Mouse (Mus musculus) forebrain, embryonic 16.5 days (tissue): ENCODE measurements at regions not wholly inside any gene's neighbourhood (a gene's known extent, or its start where the extent isn't known, plus 50 kb on each side); places are given as distances from the start of the nearest gene placed in this dataset.

Source experiments
- ATAC-seq: fragments of 200-750 bp; cut with Nextera tagmentation; 2 replicates; pipeline ENCODE4 v1.8.0; 2017; ENCODE audit warnings: mild to moderate bottlenecking, moderate library complexity
- H3K27ac ChIP-seq: fragments of 300-500 bp; sonication (generic); 2 replicates; pipeline ENCODE4 v1.5.1; 2014; ENCODE audit warnings: low read length, control low read depth
- H3K27me3 ChIP-seq: fragments of 300-500 bp; sonication (generic); replicated peaks from 2 replicates; pipeline ENCODE4 v1.6.1; 2014; ENCODE audit warnings: low read length; ENCODE audit not compliant: control insufficient read depth, insufficient read depth
- H3K36me3 ChIP-seq: fragments of 300-500 bp; sonication (generic); 2 replicates; pipeline ENCODE4 v1.6.1; 2014; ENCODE audit not compliant: control insufficient read depth, insufficient read depth
- H3K4me1 ChIP-seq: fragments of 300-500 bp; sonication (generic); replicated peaks from 2 replicates; pipeline ENCODE4 v1.6.1; 2014; ENCODE audit warnings: low read length; ENCODE audit not compliant: control insufficient read depth, insufficient read depth
- H3K4me2 ChIP-seq: fragments of 300-500 bp; sonication (generic); 2 replicates; pipeline ENCODE4 v1.6.1; 2014; ENCODE audit warnings: mild to moderate bottlenecking, low read length, control low read depth
- H3K4me3 ChIP-seq: fragments of 300-500 bp; sonication (generic); replicated peaks from 2 replicates; pipeline ENCODE4 v1.5.1; 2014; ENCODE audit warnings: mild to moderate bottlenecking, low read length, control low read depth
- H3K9ac ChIP-seq: fragments of 300-500 bp; sonication (generic); replicated peaks from 2 replicates; pipeline ENCODE4 v1.6.1; 2014; ENCODE audit warnings: low read depth, low read length, control low read depth
- H3K9me3 ChIP-seq: fragments of 300-500 bp; sonication (generic); 2 replicates; pipeline ENCODE4 v1.6.1; 2016; ENCODE audit warnings: low read length; ENCODE audit not compliant: control insufficient read depth
- WGBS: fragments of 180-500 bp; shearing (Covaris S2); extraction: QIAGEN DNeasy Blood & Tissue Kit; methylation state at CpG from one replicate; pipeline ENCODE4 v1.1.7; 2014; 5-methylcytosine and 5-hydroxymethylcytosine counted together

DNA sequence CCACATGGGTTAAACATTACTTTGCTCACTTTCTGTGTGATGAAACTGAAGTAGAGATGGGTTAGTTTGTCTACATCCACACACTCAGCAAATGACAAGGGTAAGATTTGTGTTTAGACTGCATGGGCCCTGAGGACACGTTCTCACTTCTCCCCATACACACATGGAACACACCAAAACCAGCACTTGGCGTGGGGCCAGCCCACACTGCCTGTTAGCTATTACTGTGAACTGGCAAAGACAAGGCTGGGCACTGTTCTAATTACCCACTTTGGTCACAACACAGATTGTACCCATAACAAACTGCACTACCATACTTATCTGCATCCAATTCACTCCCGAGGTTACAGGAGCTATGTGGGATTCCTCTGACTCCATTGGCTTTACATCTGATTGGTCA is 430.4 kb downstream of the Etnk1 start:
- H3K4me1 ChIP-seq = no peaks in the 10 kb centered on the region
- no peak for ATAC-seq
- H3K27ac ChIP-seq = no peak overlapping the region
- H3K9ac ChIP-seq = no peak overlapping the region
- no peaks in the 10 kb centered on the region for H3K9me3 ChIP-seq
- no peak overlapping the region for H3K4me2 ChIP-seq
- no peaks in the 10 kb centered on the region for H3K36me3 ChIP-seq
- H3K27me3 ChIP-seq = no peaks in the 10 kb centered on the region
- WGBS = 53% methylated on average over 3 of the region's 3 CpGs
- no peak overlapping the region for H3K4me3 ChIP-seq

GRCm38 (mm10) chr6:143598916-143599315 is 431.9 kb downstream of the Etnk1 start:
- no peak for ATAC-seq
- no peak overlapping the region for H3K9ac ChIP-seq
- no peaks in the 10 kb centered on the region for H3K4me1 ChIP-seq
- H3K27ac ChIP-seq = no peak overlapping the region
- no peaks in the 10 kb centered on the region for H3K27me3 ChIP-seq
- H3K9me3 ChIP-seq = no peaks in the 10 kb centered on the region
- no peak overlapping the region for H3K4me2 ChIP-seq
- no peaks in the 10 kb centered on the region for H3K36me3 ChIP-seq
- no peak overlapping the region for H3K4me3 ChIP-seq
- 80% methylated on average over 4 of the region's 4 CpGs for WGBS

GRCm38 (mm10) chr6:143609100-143609499 is 442.1 kb downstream of the Etnk1 start:
- Histone ChIP-seq H3K36me3 (no peaks in the 10 kb centered on the region), H3K9ac (no peak overlapping the region), H3K4me2 (no peak overlapping the region), H3K27me3 (no peaks in the 10 kb centered on the region), H3K4me1 (peaks cover 1% of the 10 kb centered on the region; the same call in 1 of the 2 replicates), H3K9me3 (no peaks in the 10 kb centered on the region), H3K4me3 (no peak overlapping the region), H3K27ac (no peak overlapping the region)
- 83% methylated on average over 1 of the region's 1 CpGs for WGBS
- no peak for ATAC-seq

DNA sequence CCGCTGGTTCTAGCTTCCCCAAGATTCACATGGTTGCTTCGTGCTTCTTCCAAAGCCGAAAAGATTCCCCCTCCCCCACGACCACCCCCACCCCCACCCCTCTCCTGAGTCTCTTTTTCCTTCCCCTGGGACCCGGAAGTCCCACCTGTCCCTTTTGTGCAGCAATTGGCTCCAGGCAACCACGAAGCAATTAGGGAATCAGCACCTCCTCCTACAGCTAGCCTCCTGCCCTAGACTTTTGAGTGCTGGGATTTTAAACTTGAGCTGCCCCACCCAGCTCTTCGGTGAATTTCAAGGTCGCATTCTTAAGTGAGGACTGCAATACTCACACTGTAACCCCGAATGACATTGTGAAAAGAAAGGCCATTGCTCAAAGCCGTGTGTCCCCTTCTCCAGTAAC is 445.9 kb downstream of the Etnk1 start:
- Histone ChIP-seq H3K36me3 (no peaks in the 10 kb centered on the region), H3K27ac (no peak overlapping the region), H3K27me3 (no peaks in the 10 kb centered on the region), H3K9me3 (no peaks in the 10 kb centered on the region), H3K9ac (no peak overlapping the region), H3K4me2 (no peak overlapping the region), H3K4me1 (peaks cover 9% of the 10 kb centered on the region), H3K4me3 (no peak overlapping the region)
- ATAC-seq = no peak
- 75% methylated on average over 10 of the region's 10 CpGs for WGBS

DNA sequence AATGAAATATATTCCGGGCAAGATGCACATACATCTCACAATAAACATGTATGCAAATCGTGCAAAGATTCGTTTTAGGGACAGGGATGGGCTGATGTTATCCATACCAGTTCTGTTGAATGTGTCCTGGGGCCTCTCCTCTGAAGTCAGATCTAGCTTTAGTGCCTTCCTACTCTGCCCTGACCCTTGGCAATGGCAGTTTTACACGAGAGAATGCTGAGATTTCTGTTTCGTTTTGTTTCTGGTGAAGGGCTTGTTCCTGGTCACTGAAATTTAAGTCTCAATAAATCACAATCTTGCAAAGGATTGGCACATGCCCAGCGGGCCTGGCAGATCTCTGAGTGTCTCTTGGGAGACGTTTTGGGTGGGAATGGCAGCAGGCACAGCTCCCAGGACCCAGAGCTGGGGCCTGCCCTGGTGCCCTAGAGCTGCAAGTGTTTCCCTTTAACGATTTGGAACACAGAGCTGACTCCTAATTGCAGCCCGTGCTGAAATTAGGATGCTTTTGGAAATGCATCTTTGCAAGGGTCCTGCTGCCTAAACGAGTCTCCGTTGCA is 447.5 kb downstream of the Etnk1 start:
- Histone ChIP-seq H3K27ac (no peak overlapping the region), H3K9me3 (no peaks in the 10 kb centered on the region), H3K36me3 (no peaks in the 10 kb centered on the region), H3K4me1 (peaks cover 9% of the 10 kb centered on the region), H3K4me2 (no peak overlapping the region), H3K9ac (no peak overlapping the region), H3K4me3 (no peak overlapping the region), H3K27me3 (no peaks in the 10 kb centered on the region)
- ATAC-seq = no peak
- 48% methylated on average over 11 of the region's 11 CpGs for whole genome bisulfite sequencing

- H3K4me2 ChIP-seq = no peak overlapping the region
- no peak for ATAC-seq
- no peak overlapping the region for H3K4me3 ChIP-seq
- WGBS = 85% methylated on average over 8 of the region's 8 CpGs
- no peak overlapping the region for H3K9ac ChIP-seq
- no peaks in the 10 kb centered on the region for H3K27me3 ChIP-seq
- H3K9me3 ChIP-seq = no peaks in the 10 kb centered on the region
- no peaks in the 10 kb centered on the region for H3K36me3 ChIP-seq
- H3K4me1 ChIP-seq = peaks cover 9% of the 10 kb centered on the region
- no peak overlapping the region for H3K27ac ChIP-seq
Measured at GRCm38 (mm10) chr6:143615361-143615760, 448.3 kb downstream of the Etnk1 start.

- WGBS = 88% methylated on average over 4 of the region's 4 CpGs
- Histone ChIP-seq H3K4me3 (no peak overlapping the region), H3K4me2 (no peak overlapping the region), H3K9me3 (no peaks in the 10 kb centered on the region), H3K4me1 (peaks cover 9% of the 10 kb centered on the region), H3K27ac (no peak overlapping the region), H3K27me3 (no peaks in the 10 kb centered on the region), H3K9ac (no peak overlapping the region), H3K36me3 (no peaks in the 10 kb centered on the region)
- no peak for ATAC-seq
Measured at GRCm38 (mm10) chr6:143616386-143616785, 449.4 kb downstream of the Etnk1 start.

- no peak overlapping the region for H3K9ac ChIP-seq
- peaks cover 9% of the 10 kb centered on the region for H3K4me1 ChIP-seq
- 63% methylated on average over 10 of the region's 10 CpGs for WGBS
- H3K9me3 ChIP-seq = no peaks in the 10 kb centered on the region
- H3K4me2 ChIP-seq = no peak overlapping the region
- no peaks in the 10 kb centered on the region for H3K36me3 ChIP-seq
- H3K27me3 ChIP-seq = no peaks in the 10 kb centered on the region
- no peak overlapping the region for H3K27ac ChIP-seq
- ATAC-seq = no peak
- no peak overlapping the region for H3K4me3 ChIP-seq
Measured at GRCm38 (mm10) chr6:143618558-143618957, 451.5 kb downstream of the Etnk1 start.

GRCm38 (mm10) chr6:143620583-143620982 is 453.6 kb downstream of the Etnk1 start:
- no peak overlapping the region for H3K4me3 ChIP-seq
- H3K4me1 ChIP-seq = no peaks in the 10 kb centered on the region
- H3K9ac ChIP-seq = no peak overlapping the region
- no peaks in the 10 kb centered on the region for H3K9me3 ChIP-seq
- WGBS = 84% methylated on average over 2 of the region's 2 CpGs
- no peaks in the 10 kb centered on the region for H3K36me3 ChIP-seq
- no peak overlapping the region for H3K27ac ChIP-seq
- H3K27me3 ChIP-seq = no peaks in the 10 kb centered on the region
- ATAC-seq = no peak
- no peak overlapping the region for H3K4me2 ChIP-seq

- Histone ChIP-seq H3K4me1 (no peaks in the 10 kb centered on the region), H3K9ac (no peak overlapping the region), H3K9me3 (no peaks in the 10 kb centered on the region), H3K4me3 (no peak overlapping the region), H3K27me3 (no peaks in the 10 kb centered on the region), H3K4me2 (no peak overlapping the region), H3K27ac (no peak overlapping the region), H3K36me3 (no peaks in the 10 kb centered on the region)
- no peak for ATAC-seq
- 70% methylated on average over 2 of the region's 2 CpGs for WGBS
Measured at GRCm38 (mm10) chr6:143622161-143622560, 455.1 kb downstream of the Etnk1 start.
